Comparison of ENCODE assay signal across 7 mouse cellular contexts in genomic region chr2:163756723-163757122, GRCm38 (mm10). TPM values are rescaled to one million over a fixed set of nuclear protein-coding genes. Genes with fewer than 3 reads are reported as not detected.
A peak's percentile ranks its signal among the peaks of the same experiment; 100 is the strongest.
DNase-seq lines count a peak whose midpoint lies in the region; ATAC-seq and TF ChIP-seq lines count a peak whose summit lies in the region.

No protein-coding gene starts in this region.

- no peak overlapping the region for H3K9ac ChIP-seq in limb, embryonic 13.5 days
- H3K9ac ChIP-seq in stomach, embryonic 15.5 days: no peak overlapping the region

- H3K4me1 ChIP-seq in limb, embryonic 13.5 days: peaks cover 15% of the 10 kb centered on the region; the same call in 1 of the 2 replicates
- H3K4me1 ChIP-seq in limb, embryonic 10.5 days: no peaks in the 10 kb centered on the region
- H3K4me1 ChIP-seq in embryonic fibroblast, embryonic 13.5 days (ENCODE audit: control insufficient read depth, insufficient read depth, low read length): 0 out of 2 replicates have a peak, but pooled peaks cover 8% of the 10 kb centered on the region
- H3K4me1 ChIP-seq in stomach, embryonic 15.5 days: peaks cover 9% of the 10 kb centered on the region

- no peak for DNase-seq in limb, embryonic 10.5 days (ENCODE audit: low spot score)
- DNase-seq in kidney, adult 9 months: peak; percentile 55
- DNase-seq in cerebellum, adult 11-12 months: no peak

- no peak for TF ChIP-seq CTCF in embryonic fibroblast, embryonic 13.5 days (IDR thresholded peaks at IDR 0.05; ENCODE audit: borderline replicate concordance, insufficient read depth, low read length)

- peak overlapping the region; percentile 40; the same call in 1 of the 2 replicates for H3K27ac ChIP-seq in limb, embryonic 13.5 days
- H3K27ac ChIP-seq in limb, embryonic 10.5 days: no peak overlapping the region
- H3K27ac ChIP-seq in embryonic fibroblast, embryonic 13.5 days (ENCODE audit: insufficient read depth, low read length): peak overlapping the region; percentile 28
- H3K27ac ChIP-seq in stomach, embryonic 15.5 days: peak overlapping the region; percentile 49; the same call in 1 of the 2 replicates

- H3K4me2 ChIP-seq in limb, embryonic 13.5 days (replicated peaks): no peak overlapping the region
- no peak overlapping the region for H3K4me2 ChIP-seq in stomach, embryonic 15.5 days

- ATAC-seq in limb, embryonic 13.5 days (ENCODE audit: low FRiP score, low read depth): peak; percentile 83; the same call in 1 of the 2 replicates
- ATAC-seq in stomach, embryonic 15.5 days (ENCODE audit: insufficient read depth, low FRiP score, low read depth): peak; percentile 56; the same call in 1 of the 2 replicates
- no peak for ATAC-seq in granulocyte monocyte progenitor cell, adult 5-6 weeks (replicated peaks; ENCODE audit: poor library complexity, severe bottlenecking)

- TF ChIP-seq POLR2A in embryonic fibroblast, embryonic 13.5 days (IDR thresholded peaks at IDR 0.05; ENCODE audit: low read depth, low read length): no peak

- H3K27me3 ChIP-seq in limb, embryonic 13.5 days: no peaks in the 10 kb centered on the region
- no peaks in the 10 kb centered on the region for H3K27me3 ChIP-seq in limb, embryonic 10.5 days (ENCODE audit: low read depth, poor library complexity, severe bottlenecking)
- H3K27me3 ChIP-seq in stomach, embryonic 15.5 days (replicated peaks): no peaks in the 10 kb centered on the region

- H3K36me3 ChIP-seq in limb, embryonic 13.5 days: no peaks in the 10 kb centered on the region
- H3K36me3 ChIP-seq in limb, embryonic 10.5 days: no peaks in the 10 kb centered on the region
- H3K36me3 ChIP-seq in stomach, embryonic 15.5 days: no peaks in the 10 kb centered on the region

- WGBS in limb, embryonic 13.5 days: 44% methylated on average over 2 of the region's 2 CpGs
- WGBS in limb, embryonic 10.5 days: 66% methylated on average over 2 of the region's 2 CpGs
- WGBS in stomach, embryonic 15.5 days: 31% methylated on average over 2 of the region's 2 CpGs

- H3K9me3 ChIP-seq in limb, embryonic 13.5 days: no peaks in the 10 kb centered on the region
- no peaks in the 10 kb centered on the region for H3K9me3 ChIP-seq in limb, embryonic 10.5 days (replicated peaks)
- H3K9me3 ChIP-seq in stomach, embryonic 15.5 days: no peaks in the 10 kb centered on the region

- no peak overlapping the region for H3K4me3 ChIP-seq in limb, embryonic 13.5 days
- H3K4me3 ChIP-seq in limb, embryonic 10.5 days: no peak overlapping the region
- H3K4me3 ChIP-seq in embryonic fibroblast, embryonic 13.5 days (ENCODE audit: insufficient read depth, low read length): no peak overlapping the region
- H3K4me3 ChIP-seq in stomach, embryonic 15.5 days (replicated peaks): no peak overlapping the region

RNA-seq across cellular contexts. Expression of gene Ada, which starts 6.7 kb away (rescaled TPM):
- polyA plus RNA-seq in limb, embryonic 13.5 days (2015; fragmentation: Nextera tagmentation; extraction: Ambion mirVana): 9.4 and 10.9 TPM in 2 replicates
- 12.2 and 13.8 TPM in 2 replicates for polyA plus RNA-seq in limb, embryonic 10.5 days (2016; fragmentation: Nextera tagmentation; extraction: Ambion mirVana)
- polyA plus RNA-seq in embryonic fibroblast, embryonic 13.5 days (2011; ENCODE audit: insufficient read length, low read depth, missing spikeins): 26.9 and 32.7 TPM in 2 replicates
- polyA plus RNA-seq in stomach, embryonic 15.5 days (2015; fragmentation: Nextera tagmentation; extraction: Ambion mirVana): 6.1 and 6.4 TPM in 2 replicates
- total RNA-seq in granulocyte monocyte progenitor cell, adult 5-6 weeks (2014; fragmentation: Nextera tagmentation): 14.7 and 22.8 TPM in 2 replicates
- 17.0 and 19.3 TPM in 2 replicates for total RNA-seq in granulocyte monocyte progenitor cell, adult 5-6 weeks (2017)
